Comparison of ENCODE assay signal across 12 mouse cellular contexts in the genomic region with DNA sequence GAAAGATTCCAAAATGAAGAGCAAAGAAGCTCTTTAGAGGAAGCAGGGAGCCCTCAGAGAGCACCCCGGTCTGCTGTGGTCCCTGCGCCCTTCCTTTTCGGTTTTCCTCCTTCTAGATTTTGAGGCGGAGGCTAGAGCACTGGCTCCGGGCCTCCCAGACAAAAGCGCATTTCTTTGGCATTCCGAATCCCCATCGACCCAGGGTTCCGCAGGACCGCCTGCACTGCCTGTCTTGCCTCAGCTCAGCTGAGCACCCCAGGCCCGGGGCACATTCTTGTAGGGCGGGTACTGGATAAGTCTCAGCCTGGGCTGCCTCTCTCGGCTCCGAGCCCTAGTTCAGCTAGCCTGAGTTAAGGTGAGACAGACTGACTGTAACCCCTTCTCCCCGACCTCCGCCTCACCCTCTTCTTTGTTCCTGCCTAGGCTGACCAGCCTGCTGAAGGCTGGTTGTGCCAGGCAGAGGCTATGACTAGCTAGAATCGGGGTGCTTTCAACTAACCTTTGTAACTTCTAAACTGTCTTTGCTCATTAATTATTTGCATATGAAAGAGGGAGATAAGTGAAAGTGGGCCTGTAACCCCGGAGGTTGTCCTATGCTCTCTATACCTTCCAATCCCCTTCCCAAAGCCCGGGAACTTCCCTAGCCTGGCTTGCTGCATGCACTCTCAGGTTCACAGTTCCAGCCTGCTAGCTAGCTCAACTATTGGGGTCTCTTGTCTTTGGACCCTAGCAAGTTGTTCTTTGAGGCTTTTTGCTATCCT. TPM values are rescaled to one million over a fixed set of nuclear protein-coding genes. Genes with fewer than 3 reads are reported as not detected.
A peak's percentile ranks its signal among the peaks of the same experiment; 100 is the strongest.
DNase-seq lines count a peak whose midpoint lies in the region; ATAC-seq and TF ChIP-seq lines count a peak whose summit lies in the region.
"Had no signal": no experiment of that assay in that cellular context is flagged by ENCODE, and none has a peak within 500 bp of the region (broad histone marks: within the 10 kb centered on the region; RNA-seq: fewer than 3 reads in every experiment).

No protein-coding gene starts in this region.

- no peaks in the 10 kb centered on the region for H3K27me3 ChIP-seq in neural tube, embryonic 11.5 days (ENCODE audit: control insufficient read depth, insufficient read depth, low read length)
- peaks cover 91% of the 10 kb centered on the region for H3K27me3 ChIP-seq in intestine, postnatal 0 days (replicated peaks; ENCODE audit: control insufficient read depth, insufficient read depth, low read length)
- peaks cover 99% of the 10 kb centered on the region for H3K27me3 ChIP-seq in forebrain, embryonic 12.5 days
- H3K27me3 ChIP-seq in midbrain, embryonic 16.5 days (ENCODE audit: control insufficient read depth, insufficient read depth, low read depth, low read length) = peaks cover 93% of the 10 kb centered on the region

- H3K4me2 ChIP-seq in neural tube, embryonic 11.5 days (ENCODE audit: low read depth) = peak overlapping the region; percentile 99
- peak overlapping the region; percentile 61 for H3K4me2 ChIP-seq in intestine, postnatal 0 days (replicated peaks; ENCODE audit: low read depth)
- H3K4me2 ChIP-seq in forebrain, embryonic 12.5 days = no peak overlapping the region
- no peak overlapping the region for H3K4me2 ChIP-seq in midbrain, embryonic 16.5 days (ENCODE audit: low read length)

- TF ChIP-seq CTCF in intestine, postnatal 0 days (IDR thresholded peaks at IDR 0.05; ENCODE audit: low read depth) = no peak

- peaks cover 62% of the 10 kb centered on the region for H3K4me1 ChIP-seq in neural tube, embryonic 11.5 days (ENCODE audit: control insufficient read depth, insufficient read depth, low read length)
- H3K4me1 ChIP-seq in intestine, postnatal 0 days (replicated peaks; ENCODE audit: control insufficient read depth, insufficient read depth, low read length) = no peaks in the 10 kb centered on the region
- peaks cover 5% of the 10 kb centered on the region for H3K4me1 ChIP-seq in forebrain, embryonic 12.5 days
- H3K4me1 ChIP-seq in midbrain, embryonic 16.5 days (ENCODE audit: control insufficient read depth, insufficient read depth, low read length) = peaks cover 5% of the 10 kb centered on the region; the same call in 1 of the 2 replicates

- no peak for ATAC-seq in neural tube, embryonic 11.5 days (ENCODE audit: insufficient read depth, low FRiP score, low TSS enrichment)
- ATAC-seq in intestine, postnatal 0 days = no peak
- no peak for ATAC-seq in granulocyte monocyte progenitor cell, adult 5-6 weeks (replicated peaks; ENCODE audit: poor library complexity, severe bottlenecking)
- ATAC-seq in forebrain, embryonic 12.5 days (ENCODE audit: low FRiP score) = no peak
- no peak for ATAC-seq in midbrain, embryonic 16.5 days
- ATAC-seq: forebrain, embryonic 16.5 days had no signal

- DNase-seq in heart, adult 11 months = peak; percentile 83
- DNase-seq in heart, postnatal 14 days = no peak
- DNase-seq in neural tube, embryonic 11.5 days (ENCODE audit: low spot score) = no peak
- DNase-seq in neural tube, embryonic 10.5 days (ENCODE audit: extremely low spot score, low spot score) = no peak
- DNase-seq: heart, postnatal 4 days had no signal

- H3K9me3 ChIP-seq in neural tube, embryonic 11.5 days (ENCODE audit: control insufficient read depth, low read length) = no peaks in the 10 kb centered on the region
- H3K9me3 ChIP-seq in intestine, postnatal 0 days (ENCODE audit: control insufficient read depth) = no peaks in the 10 kb centered on the region
- no peaks in the 10 kb centered on the region for H3K9me3 ChIP-seq in forebrain, embryonic 12.5 days
- no peaks in the 10 kb centered on the region for H3K9me3 ChIP-seq in midbrain, embryonic 16.5 days (replicated peaks; ENCODE audit: control insufficient read depth, low read length, poor library complexity, severe bottlenecking)

- H3K9ac ChIP-seq in neural tube, embryonic 11.5 days (ENCODE audit: low read length) = peak overlapping the region; percentile 90
- H3K9ac ChIP-seq in intestine, postnatal 0 days (ENCODE audit: low read depth, low read length) = peak overlapping the region; percentile 45; the same call in 1 of the 2 replicates
- no peak overlapping the region for H3K9ac ChIP-seq in forebrain, embryonic 12.5 days
- H3K9ac ChIP-seq in midbrain, embryonic 16.5 days (ENCODE audit: low read depth, low read length) = no peak overlapping the region

- intact Hi-C loops in heart, postnatal 14 days (cut with DNase I) = no loop called here

- no peaks in the 10 kb centered on the region; the same call in 1 of the 2 replicates for H3K36me3 ChIP-seq in neural tube, embryonic 11.5 days (ENCODE audit: control insufficient read depth, insufficient read depth, low read length)
- no peaks in the 10 kb centered on the region for H3K36me3 ChIP-seq in intestine, postnatal 0 days (ENCODE audit: control insufficient read depth, insufficient read depth)
- H3K36me3 ChIP-seq in forebrain, embryonic 12.5 days (replicated peaks) = no peaks in the 10 kb centered on the region
- H3K36me3 ChIP-seq in midbrain, embryonic 16.5 days (ENCODE audit: control insufficient read depth, insufficient read depth, low read length) = no peaks in the 10 kb centered on the region

- 2% methylated on average over 19 of the region's 19 CpGs for WGBS in neural tube, embryonic 11.5 days
- WGBS in intestine, postnatal 0 days = 15% methylated on average over 19 of the region's 19 CpGs
- WGBS in forebrain, embryonic 12.5 days = under 1% methylated on average over 19 of the region's 19 CpGs
- WGBS in midbrain, embryonic 16.5 days = under 1% methylated on average over 18 of the region's 19 CpGs

- peak overlapping the region; percentile 99 for H3K27ac ChIP-seq in neural tube, embryonic 11.5 days (ENCODE audit: low read depth, low read length)
- no peak overlapping the region for H3K27ac ChIP-seq in intestine, postnatal 0 days (ENCODE audit: low read depth, low read length)
- no peak overlapping the region for H3K27ac ChIP-seq in forebrain, embryonic 12.5 days
- no peak overlapping the region for H3K27ac ChIP-seq in midbrain, embryonic 16.5 days (ENCODE audit: low read length)

- H3K4me3 ChIP-seq in neural tube, embryonic 11.5 days (ENCODE audit: low read depth, low read length) = peak overlapping the region; percentile 61
- H3K4me3 ChIP-seq in intestine, postnatal 0 days (ENCODE audit: low read depth, low read length) = peak overlapping the region; percentile 40; the same call in 1 of the 2 replicates
- H3K4me3 ChIP-seq in forebrain, embryonic 12.5 days (replicated peaks) = no peak overlapping the region
- H3K4me3 ChIP-seq in midbrain, embryonic 16.5 days (ENCODE audit: low read depth, low read length) = no peak overlapping the region

RNA-seq across cellular contexts. Expression of a gene that starts 3.1 kb away (rescaled TPM):
- under 1 TPM in 1 of 2 experiments, not detected in 1; 0.31 TPM for total RNA-seq in heart, postnatal 14 days (2021)
- polyA plus RNA-seq in neural tube, embryonic 11.5 days (2014; fragmentation: Nextera tagmentation; extraction: Ambion mirVana) = 62.6 and 67.3 TPM in 2 replicates
- 4.8 and 5.2 TPM in 2 replicates for polyA plus RNA-seq in intestine, postnatal 0 days (2015; fragmentation: Nextera tagmentation; extraction: Ambion mirVana)
- total RNA-seq in granulocyte monocyte progenitor cell, adult 5-6 weeks (2014; fragmentation: Nextera tagmentation) = not detected in 2 replicates
- total RNA-seq in granulocyte monocyte progenitor cell, adult 5-6 weeks (2017) = not detected in 2 replicates
- not detected in 2 replicates for polyA plus RNA-seq in forebrain, embryonic 12.5 days (2016; fragmentation: Nextera tagmentation; extraction: Ambion mirVana)
- polyA plus RNA-seq in midbrain, embryonic 16.5 days (2015; fragmentation: Nextera tagmentation; extraction: Ambion mirVana) = not detected in 2 replicates
- total RNA-seq: left cerebral cortex, postnatal 14 days; megakaryocyte-erythroid progenitor cell, adult 5-6 weeks had no signal
- polyA plus RNA-seq: forebrain, embryonic 16.5 days had no signal

RNA-seq across cellular contexts. Expression of a gene that starts 17.5 kb away (rescaled TPM):
- total RNA-seq in heart, postnatal 14 days (2021) = not detected
- polyA plus RNA-seq in neural tube, embryonic 11.5 days (2014; fragmentation: Nextera tagmentation; extraction: Ambion mirVana) = 95.9 and 96.4 TPM in 2 replicates
- 3.0 and 3.5 TPM in 2 replicates for polyA plus RNA-seq in intestine, postnatal 0 days (2015; fragmentation: Nextera tagmentation; extraction: Ambion mirVana)
- not detected in 2 replicates for total RNA-seq in granulocyte monocyte progenitor cell, adult 5-6 weeks (2014; fragmentation: Nextera tagmentation)
- total RNA-seq in granulocyte monocyte progenitor cell, adult 5-6 weeks (2017) = not detected in 2 replicates
- polyA plus RNA-seq in forebrain, embryonic 12.5 days (2016; fragmentation: Nextera tagmentation; extraction: Ambion mirVana) = not detected in 2 replicates
- not detected in 2 replicates for polyA plus RNA-seq in midbrain, embryonic 16.5 days (2015; fragmentation: Nextera tagmentation; extraction: Ambion mirVana)
- total RNA-seq: left cerebral cortex, postnatal 14 days; megakaryocyte-erythroid progenitor cell, adult 5-6 weeks had no signal
- polyA plus RNA-seq: forebrain, embryonic 16.5 days had no signal

RNA-seq across cellular contexts. Expression of a gene that starts 25.2 kb away (rescaled TPM):
- total RNA-seq in heart, postnatal 14 days (2021) = not detected
- 63.7 and 67.1 TPM in 2 replicates for polyA plus RNA-seq in neural tube, embryonic 11.5 days (2014; fragmentation: Nextera tagmentation; extraction: Ambion mirVana)
- polyA plus RNA-seq in intestine, postnatal 0 days (2015; fragmentation: Nextera tagmentation; extraction: Ambion mirVana) = 3.5 and 4.6 TPM in 2 replicates
- not detected in 2 replicates for total RNA-seq in granulocyte monocyte progenitor cell, adult 5-6 weeks (2014; fragmentation: Nextera tagmentation)
- total RNA-seq in granulocyte monocyte progenitor cell, adult 5-6 weeks (2017) = not detected in 2 replicates
- polyA plus RNA-seq in forebrain, embryonic 12.5 days (2016; fragmentation: Nextera tagmentation; extraction: Ambion mirVana) = not detected in 2 replicates
- not detected in 2 replicates for polyA plus RNA-seq in midbrain, embryonic 16.5 days (2015; fragmentation: Nextera tagmentation; extraction: Ambion mirVana)
- total RNA-seq: heart, postnatal 4 days; left cerebral cortex, postnatal 14 days; megakaryocyte-erythroid progenitor cell, adult 5-6 weeks had no signal
- polyA plus RNA-seq: forebrain, embryonic 16.5 days had no signal

RNA-seq across cellular contexts. Expression of a gene that starts 39.3 kb away (rescaled TPM):
- total RNA-seq in heart, postnatal 14 days (2021) = not detected
- 36.1 and 40.0 TPM in 2 replicates for polyA plus RNA-seq in neural tube, embryonic 11.5 days (2014; fragmentation: Nextera tagmentation; extraction: Ambion mirVana)
- polyA plus RNA-seq in intestine, postnatal 0 days (2015; fragmentation: Nextera tagmentation; extraction: Ambion mirVana) = 0.43 and 0.58 TPM in 2 replicates
- total RNA-seq in granulocyte monocyte progenitor cell, adult 5-6 weeks (2014; fragmentation: Nextera tagmentation) = not detected in 2 replicates
- total RNA-seq in granulocyte monocyte progenitor cell, adult 5-6 weeks (2017) = not detected in 2 replicates
- polyA plus RNA-seq in forebrain, embryonic 12.5 days (2016; fragmentation: Nextera tagmentation; extraction: Ambion mirVana) = not detected in 2 replicates
- polyA plus RNA-seq in midbrain, embryonic 16.5 days (2015; fragmentation: Nextera tagmentation; extraction: Ambion mirVana) = not detected in 2 replicates
- total RNA-seq: heart, postnatal 4 days; left cerebral cortex, postnatal 14 days; megakaryocyte-erythroid progenitor cell, adult 5-6 weeks had no signal
- polyA plus RNA-seq: forebrain, embryonic 16.5 days had no signal

RNA-seq across cellular contexts. Expression of a gene that starts 48.3 kb away (rescaled TPM):
- not detected for total RNA-seq in heart, postnatal 14 days (2021)
- 36.3 and 37.3 TPM in 2 replicates for polyA plus RNA-seq in neural tube, embryonic 11.5 days (2014; fragmentation: Nextera tagmentation; extraction: Ambion mirVana)
- polyA plus RNA-seq in intestine, postnatal 0 days (2015; fragmentation: Nextera tagmentation; extraction: Ambion mirVana) = 3.4 and 3.9 TPM in 2 replicates
- total RNA-seq in granulocyte monocyte progenitor cell, adult 5-6 weeks (2014; fragmentation: Nextera tagmentation) = not detected in 2 replicates
- not detected in 2 replicates for total RNA-seq in granulocyte monocyte progenitor cell, adult 5-6 weeks (2017)
- polyA plus RNA-seq in forebrain, embryonic 12.5 days (2016; fragmentation: Nextera tagmentation; extraction: Ambion mirVana) = not detected in 2 replicates
- polyA plus RNA-seq in midbrain, embryonic 16.5 days (2015; fragmentation: Nextera tagmentation; extraction: Ambion mirVana) = 0.22 TPM in 1 of 2 replicates, not detected in the other
- total RNA-seq: heart, postnatal 4 days; left cerebral cortex, postnatal 14 days; megakaryocyte-erythroid progenitor cell, adult 5-6 weeks had no signal
- polyA plus RNA-seq: forebrain, embryonic 16.5 days had no signal

Comparison
In these comparisons a context has a peak if more than half of its experiments do, and no peak if none do; other contexts are left out.
1. H3K4me2 ChIP-seq: peak in neural tube, embryonic 11.5 days (single experiment) and intestine, postnatal 0 days (single experiment); none in forebrain, embryonic 12.5 days (single experiment) and midbrain, embryonic 16.5 days (single experiment).
2. H3K4me3 ChIP-seq: peak in neural tube, embryonic 11.5 days (single experiment) and intestine, postnatal 0 days (single experiment); none in forebrain, embryonic 12.5 days (single experiment) and midbrain, embryonic 16.5 days (single experiment).
3. H3K9ac ChIP-seq: peak in neural tube, embryonic 11.5 days (single experiment) and intestine, postnatal 0 days (single experiment); none in forebrain, embryonic 12.5 days (single experiment) and midbrain, embryonic 16.5 days (single experiment).
4. RNA of a gene that starts 3.1 kb away (polyA plus RNA-seq): 62.6 to 67.3 TPM in neural tube, embryonic 11.5 days; 4.8 to 5.2 TPM in intestine, postnatal 0 days, not detected in midbrain, embryonic 16.5 days and not detected in forebrain, embryonic 12.5 days; every median in the first group is over 10 times any median in the second.
5. RNA of a gene that starts 17.5 kb away (polyA plus RNA-seq): 95.9 to 96.4 TPM in neural tube, embryonic 11.5 days; 3.0 to 3.5 TPM in intestine, postnatal 0 days, not detected in forebrain, embryonic 12.5 days and not detected in midbrain, embryonic 16.5 days; every median in the first group is over 10 times any median in the second.
6. RNA of a gene that starts 25.2 kb away (polyA plus RNA-seq): 63.7 to 67.1 TPM in neural tube, embryonic 11.5 days; 3.5 to 4.6 TPM in intestine, postnatal 0 days, not detected in forebrain, embryonic 12.5 days and not detected in midbrain, embryonic 16.5 days; every median in the first group is over 10 times any median in the second.